Mouse (Mus musculus) adipocyte (in vitro differentiated cells): ENCODE results near the gene Tpd52l1.

ENCODE experiments used
- DNase-seq: peaks from one replicate; pipeline ENCODE4 v3.0.0-alpha.2; 2016; ENCODE audit warnings: low spot score

Tpd52l1 gene

GRCm38 (mm10) chr10:31346401-31346800, 99.4 kb downstream of the Tpd52l1 start:
- peak; percentile 45 for DNase-seq

- no peak for DNase-seq
Measured at GRCm38 (mm10) chr10:31336432-31336831, 109.3 kb downstream of the Tpd52l1 start.

GRCm38 (mm10) chr10:31331225-31331775, 114.5 kb downstream of the Tpd52l1 start:
- DNase-seq = peak; percentile 40

DNA sequence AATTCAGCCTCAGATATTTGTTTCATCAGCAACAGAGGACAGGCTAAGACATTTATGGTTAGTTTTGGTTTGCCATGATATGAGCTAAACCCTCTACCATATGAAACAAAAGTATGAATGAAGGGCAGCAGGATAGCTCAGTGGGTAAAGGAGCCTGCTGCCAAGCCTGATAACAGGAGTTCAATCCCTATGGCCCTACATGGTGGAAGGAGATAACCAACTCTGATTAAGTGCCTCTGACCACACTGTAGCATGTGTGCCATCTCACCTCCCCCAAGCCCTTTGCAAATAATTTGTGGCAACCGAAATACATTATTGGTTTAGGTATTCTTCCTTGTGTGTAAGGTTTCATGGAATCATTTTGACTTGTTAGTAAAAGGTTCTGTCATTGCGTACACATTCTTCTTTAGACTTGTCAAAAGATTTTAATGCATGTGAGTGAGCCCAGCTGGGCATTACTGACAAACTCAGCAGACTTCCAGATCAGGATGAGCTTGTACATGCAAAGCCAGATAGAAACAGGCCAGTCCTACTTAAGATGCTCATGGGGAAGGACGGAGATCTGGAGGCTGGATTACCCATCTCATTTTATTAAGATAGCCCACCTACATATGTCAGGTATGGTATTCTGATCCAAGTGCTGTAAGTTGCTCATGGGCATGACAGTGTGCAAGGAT, 115.3 kb downstream of the Tpd52l1 start:
- no peak for DNase-seq

DNA sequence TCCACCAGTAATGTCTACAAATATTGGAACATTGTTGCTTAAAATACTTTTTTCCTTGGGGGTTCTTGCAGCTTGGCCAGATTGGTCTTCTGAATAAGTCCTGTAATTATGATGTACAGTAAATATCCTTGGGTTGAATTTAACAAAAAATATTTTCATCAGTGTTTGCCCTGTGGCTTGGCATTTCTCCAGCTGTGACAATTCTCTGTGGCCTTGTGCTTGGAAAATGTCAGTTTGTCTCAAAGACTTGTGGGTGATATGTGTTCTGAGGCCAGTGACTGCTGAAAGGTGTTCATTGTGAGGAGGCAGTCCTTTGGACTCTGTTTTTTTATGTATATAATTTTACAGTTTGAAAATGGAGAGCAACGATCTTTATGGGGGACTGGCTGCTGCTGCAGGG, 116.3 kb downstream of the Tpd52l1 start:
- DNase-seq = peak; percentile 11

DNA sequence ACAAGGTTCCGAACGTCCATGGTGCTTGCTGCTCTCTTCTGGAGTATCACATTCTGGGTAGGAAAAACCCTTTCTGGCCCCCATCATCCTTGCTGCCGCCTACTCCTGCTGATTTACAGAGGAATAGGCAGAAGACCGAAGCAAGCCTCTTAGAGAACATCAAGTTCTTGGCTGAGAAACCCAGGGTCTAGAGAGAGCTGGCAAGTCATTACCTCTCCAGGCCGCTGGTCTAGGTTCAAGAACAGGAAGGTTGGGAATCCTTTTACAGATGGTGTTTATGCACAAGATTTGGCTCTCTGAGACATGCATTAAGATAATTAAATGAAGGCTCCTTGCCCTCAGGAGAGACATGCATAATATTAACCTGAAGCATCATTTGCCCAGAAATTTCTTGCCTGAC, 127.3 kb downstream of the Tpd52l1 start:
- DNase-seq = no peak

- DNase-seq = peak; percentile 85
Measured at GRCm38 (mm10) chr10:31312865-31313848, 132.6 kb downstream of the Tpd52l1 start, which contains the start of gene Hddc2. TSS of gene Hddc2 (plus strand) at chr10:31313383.

DNA sequence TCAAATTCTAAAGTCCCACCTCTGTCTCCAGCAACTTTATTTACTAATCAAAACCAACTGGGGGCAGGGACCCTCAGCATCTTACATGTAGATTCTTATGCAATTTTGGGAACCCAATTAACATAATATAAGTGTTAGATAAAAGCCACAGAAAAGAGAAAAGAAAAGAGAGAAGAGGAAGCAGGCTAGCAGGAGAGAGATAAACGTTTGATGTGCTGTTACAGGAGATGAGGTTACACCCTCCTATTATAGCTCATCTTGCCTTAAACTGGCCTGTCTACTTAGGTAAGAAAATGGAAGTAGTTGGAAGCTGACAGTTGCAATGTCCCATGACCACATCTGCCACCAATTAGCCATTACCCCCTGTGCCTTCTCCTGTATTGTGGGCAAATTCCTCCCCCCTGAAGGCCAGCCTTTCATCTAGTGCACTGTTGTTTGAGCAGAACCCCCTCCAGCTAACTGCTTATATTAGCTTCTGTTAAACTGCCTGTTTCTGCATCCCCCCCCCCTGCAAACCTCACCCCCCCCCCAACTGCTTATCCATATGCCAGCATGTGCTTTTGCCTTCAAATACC, 138.6 kb downstream of the Tpd52l1 start:
- no peak for DNase-seq

- DNase-seq = no peak
Measured at GRCm38 (mm10) chr10:31303446-31303845, 142.3 kb downstream of the Tpd52l1 start.

- no peak for DNase-seq
Measured at GRCm38 (mm10) chr10:31300292-31300691, 145.5 kb downstream of the Tpd52l1 start.

DNA sequence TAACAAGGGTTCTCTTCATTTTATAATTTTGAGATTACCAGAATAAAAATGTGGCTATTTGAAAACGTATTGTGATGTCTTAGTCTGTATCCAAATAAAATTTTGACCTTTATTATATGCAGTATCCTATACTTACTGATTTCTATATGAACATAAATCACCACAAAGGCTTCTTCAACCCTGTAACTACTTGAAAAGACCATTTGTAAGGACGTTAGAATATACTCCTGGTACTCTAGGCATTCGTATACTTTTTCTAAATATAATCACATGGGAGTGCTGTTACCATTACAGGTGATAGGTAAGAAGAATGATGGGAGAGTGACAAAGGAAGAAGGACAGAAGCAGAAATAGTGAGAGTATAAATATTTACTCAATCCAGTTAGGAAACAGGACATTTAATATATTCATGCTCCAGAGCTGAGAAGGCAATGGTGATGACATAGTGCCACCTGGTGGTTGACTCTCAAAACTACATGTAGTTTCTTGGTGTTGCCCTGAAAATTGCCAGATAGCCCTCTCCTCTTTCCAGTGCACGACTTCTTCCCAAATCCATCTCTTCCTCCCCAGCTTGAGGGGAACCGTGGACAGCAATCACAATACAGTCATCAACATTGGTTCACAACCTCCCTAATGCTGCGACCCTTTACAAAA, 146.7 kb downstream of the Tpd52l1 start:
- peak; percentile 81 for DNase-seq

GRCm38 (mm10) chr10:31298263-31298662, 147.5 kb downstream of the Tpd52l1 start:
- peak; percentile 32 for DNase-seq

DNA sequence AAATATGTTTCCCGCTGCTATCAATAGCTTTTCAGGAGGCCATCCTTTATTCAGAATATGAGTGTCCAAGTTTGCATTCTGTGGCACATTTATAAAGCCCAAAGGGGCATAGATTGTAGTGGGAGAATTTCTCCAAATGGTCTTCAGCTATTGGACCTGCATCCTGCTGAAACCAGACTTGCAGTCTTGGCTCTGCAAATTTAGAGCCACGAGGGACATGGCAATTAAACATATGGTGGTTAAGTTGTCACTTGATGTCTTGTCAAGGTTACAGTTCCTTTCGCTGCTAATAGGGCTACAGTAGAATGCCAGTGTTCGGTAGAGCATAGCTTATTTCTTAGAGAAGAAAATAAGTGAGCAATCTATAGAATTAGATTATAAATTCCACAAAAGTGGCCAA, 148.7 kb downstream of the Tpd52l1 start:
- DNase-seq = no peak

DNA sequence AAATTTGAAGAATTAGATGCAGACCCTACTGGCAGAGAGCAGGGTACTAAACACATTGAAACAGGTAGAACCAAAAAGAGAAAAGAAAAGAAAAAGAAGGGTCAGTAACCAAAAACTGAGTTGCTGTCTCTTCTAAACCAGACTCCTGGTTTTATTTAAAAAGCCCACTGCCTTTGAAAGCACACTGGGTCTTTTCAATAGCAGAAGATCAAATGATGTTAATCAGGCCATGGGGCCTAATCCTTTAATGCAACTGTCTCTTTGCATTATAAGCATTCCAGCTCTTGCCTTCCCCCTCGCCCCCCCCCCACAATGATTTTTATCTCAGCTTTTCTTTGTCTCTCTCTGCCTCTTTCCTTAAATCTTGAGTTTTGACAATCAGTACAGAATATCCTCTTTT, 149.3 kb downstream of the Tpd52l1 start:
- no peak for DNase-seq

DNA sequence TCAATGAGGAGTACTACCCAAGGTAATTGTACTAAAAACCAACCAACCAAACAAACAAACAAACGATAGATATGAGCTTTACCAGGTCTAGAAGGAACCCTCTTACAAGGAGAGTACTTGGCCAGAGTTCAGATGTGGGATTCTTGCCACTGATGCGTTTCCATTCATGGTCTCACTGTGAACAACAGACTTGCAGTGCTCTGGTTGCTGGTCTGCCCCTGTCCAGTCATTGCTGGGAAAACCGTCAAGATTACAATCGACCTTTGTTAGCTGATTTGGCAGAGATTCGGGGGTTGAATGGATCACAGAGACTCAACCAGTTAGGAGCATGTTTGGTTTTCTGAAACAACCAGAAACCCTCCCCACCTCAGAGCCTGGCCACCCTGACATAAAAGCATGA, 150.1 kb downstream of the Tpd52l1 start:
- peak; percentile 28 for DNase-seq

DNA sequence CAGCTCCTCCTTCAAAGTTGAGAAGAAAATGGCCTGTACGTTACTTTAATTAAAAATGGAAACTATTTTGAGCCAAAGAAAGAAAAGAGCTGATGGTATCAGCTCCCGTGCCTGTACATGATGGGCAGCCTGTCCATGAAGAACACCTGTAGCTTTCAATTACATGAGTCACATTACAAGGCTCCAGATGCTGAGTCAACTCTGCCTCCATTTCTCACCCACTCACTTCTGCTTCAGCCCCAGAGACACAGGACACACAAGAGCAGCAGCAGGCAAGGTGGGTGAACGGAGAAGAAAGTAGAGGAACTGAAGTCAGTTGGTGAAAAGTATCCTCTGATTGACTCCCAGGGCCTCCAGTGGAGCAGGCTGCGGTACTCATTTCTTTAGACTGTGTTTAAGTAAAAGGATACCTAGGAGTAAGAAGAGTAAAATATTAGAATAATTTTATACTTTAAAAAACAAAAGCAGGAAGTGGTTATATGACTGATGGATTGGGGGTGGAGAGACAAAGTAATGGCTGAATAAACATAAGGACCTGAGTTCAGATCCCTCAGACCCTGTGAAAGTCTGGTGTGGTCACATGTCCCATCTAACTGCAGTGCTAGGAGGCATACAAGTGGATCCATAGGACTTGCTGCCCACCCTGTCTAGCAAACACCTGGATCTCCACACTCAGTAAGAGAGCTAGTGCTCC, 156.9 kb downstream of the Tpd52l1 start:
- no peak for DNase-seq

GRCm38 (mm10) chr10:31287787-31288186, 158.0 kb downstream of the Tpd52l1 start:
- DNase-seq = no peak
